Mouse (Mus musculus): ENCODE data around the gene Triap1.
"Not testable (repeated sequence)": the region's sequence is repeated elsewhere in the genome, so short reads cannot be mapped to it uniquely, and the experiment has no call there.

Triap1 gene

DNA sequence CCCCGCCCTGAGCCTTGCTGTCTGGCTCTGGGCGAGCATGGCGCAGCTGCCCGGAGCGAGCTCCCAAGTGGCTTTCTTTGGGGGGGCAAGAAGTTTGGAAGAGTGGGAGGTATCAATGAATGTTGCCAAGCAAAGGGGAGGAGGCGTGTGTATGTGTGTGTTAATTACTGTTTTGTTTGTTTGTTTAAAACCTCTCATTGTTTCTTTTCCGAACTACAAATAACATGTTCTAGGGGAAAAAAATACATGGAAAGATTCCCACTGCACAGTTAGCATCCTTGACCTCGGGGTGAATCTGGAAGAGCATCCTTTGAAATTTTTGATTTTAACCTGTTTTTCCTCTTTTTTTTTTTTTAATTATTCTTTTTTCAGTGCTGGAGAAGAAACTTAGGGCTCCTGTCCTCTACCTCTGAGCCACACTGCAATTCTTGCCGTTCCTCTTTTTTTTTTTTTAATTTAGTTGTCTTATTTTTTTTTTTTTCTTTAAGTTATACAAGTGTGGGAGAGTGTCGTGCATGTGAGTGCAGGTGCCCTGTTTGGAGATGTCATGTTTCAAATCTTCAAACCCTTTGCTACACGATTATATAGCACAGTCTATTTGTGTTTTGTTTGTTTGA lies 33.3 kb downstream of the Triap1 start:
- ATAC-seq (ENCODE audit: insufficient number of reproducible peaks, low FRiP score, low TSS enrichment), result no peak

GRCm38 (mm10) chr5:115375436-115375835 lies 34.4 kb downstream of the Triap1 start:
- ATAC-seq (ENCODE audit: insufficient number of reproducible peaks, low FRiP score, low TSS enrichment), result no peak

DNA sequence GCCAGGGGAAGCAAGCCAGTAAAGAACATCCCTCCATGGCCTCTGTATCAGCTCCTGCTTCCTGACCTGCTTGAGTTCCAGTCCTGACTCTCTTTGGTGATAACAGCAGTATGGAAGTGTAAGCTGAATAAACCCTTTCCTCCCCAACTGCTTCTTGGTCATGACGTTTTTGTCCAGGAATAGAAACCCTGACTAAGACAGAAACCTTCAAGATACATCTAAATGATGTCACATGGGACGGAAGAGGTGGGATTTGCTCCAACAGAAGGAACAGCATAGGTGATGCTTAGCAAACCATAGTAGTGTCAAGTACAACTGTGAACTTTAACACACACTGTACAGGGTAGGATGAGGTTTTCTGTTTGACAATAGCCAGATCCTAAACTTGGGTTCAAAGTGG lies 37.9 kb downstream of the Triap1 start:
- not testable (repeated sequence) for ATAC-seq (ENCODE audit: insufficient number of reproducible peaks, low FRiP score, low TSS enrichment)

DNA sequence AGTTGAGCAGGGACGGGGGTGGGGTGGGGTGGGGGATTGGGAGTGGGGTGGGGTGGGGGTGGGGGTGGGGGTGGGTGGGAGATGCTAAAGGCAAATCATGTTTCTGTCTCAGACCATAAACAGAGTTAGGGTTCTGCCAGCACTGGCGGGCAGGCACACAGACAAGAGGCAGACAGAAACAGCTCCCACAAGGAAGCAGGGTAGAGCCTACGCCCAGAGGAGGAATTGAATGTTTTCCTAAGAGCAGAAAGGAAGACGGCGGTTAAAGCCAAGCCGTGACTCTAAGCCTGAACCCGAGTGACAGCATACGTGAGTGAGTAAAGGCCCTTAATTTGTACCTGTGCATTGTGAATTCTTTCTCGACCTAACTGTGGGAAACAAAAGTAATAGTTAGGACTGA lies 50.9 kb downstream of the Triap1 start:
- no peak for ATAC-seq (ENCODE audit: insufficient number of reproducible peaks, low FRiP score, low TSS enrichment)

- ATAC-seq (ENCODE audit: insufficient number of reproducible peaks, low FRiP score, low TSS enrichment), result no peak
These were observed 51.9 kb downstream of the Triap1 start for GRCm38 (mm10) chr5:115392969-115393368.

Measured in cerebellum, adult (tissue).